Mouse (Mus musculus) layer of hippocampus, adult 6 months (tissue): ENCODE results near the gene Ifit3. TPM values are rescaled to one million over a fixed set of nuclear protein-coding genes. Genes with fewer than 3 reads are reported as not detected.

Experiments
- long read RNA-seq, 2 experiments: library from polyadenylated mRNA; unstranded; transcript quantifications; one replicate each; pipeline ENCODE4 v2.0.0; 2019 to 2020
- polyA plus RNA-seq: library from polyadenylated mRNA; unstranded; fragments of <200 nt; fragmentation: Nextera tagmentation; gene quantifications from 2 replicates; pipeline ENCODE4 v1.2.3, GENCODE M21; 2021

The Ifit3 gene
- polyA plus RNA-seq, result 18.7 and 44.0 TPM in 2 replicates
- long read RNA-seq, experiment 1, transcript Ifit3-201 (2 exons, 1,745 nt), result major isoform, 37 of 43 reads
- long read RNA-seq, experiment 1, partial matches to known transcripts, result 2 of 43 reads
- long read RNA-seq, experiment 1, other reads (novel, unspliced or antisense), result 4 of 43 reads
- long read RNA-seq, experiment 2, transcript Ifit3-201 (2 exons, 1,745 nt), result major isoform, 104 of 115 reads
- long read RNA-seq, experiment 2, partial matches to known transcripts, result 3 of 115 reads
- long read RNA-seq, experiment 2, other reads (novel, unspliced or antisense), result 8 of 115 reads

GRCm38 (mm10) chr19:34583126-34583766 is at the start of gene Ifit3:
Ifit3 (plus strand) TSS chr19:34583531.

GRCm38 (mm10) chr19:34550534-34551223 is 32.7 kb upstream of the Ifit3 start, which contains the start of gene Ifit2:
Ifit2 (plus strand) TSS chr19:34550694.

GRCm38 (mm10) chr19:34601888-34602287 is 18.6 kb downstream of the Ifit3 start, which contains the start of gene Ifit1bl1:
Ifit1bl1 (minus strand) TSS chr19:34601956.

GRCm38 (mm10) chr19:34607237-34608051 is 24.1 kb downstream of the Ifit3 start, which contains the start of gene Ifit3b:
Ifit3b (plus strand) TSS chr19:34607970.

Other genes starting within 250 kb of the Ifit3 start
- 0.40 and 0.56 TPM in 2 replicates for gene Ch25h, start 108.4 kb upstream of the Ifit3 start, polyA plus RNA-seq
- 13.3 and 14.4 TPM in 2 replicates for gene Lipa, start 56.1 kb upstream of the Ifit3 start, polyA plus RNA-seq
- gene Ifit2, start 32.8 kb upstream of the Ifit3 start, polyA plus RNA-seq, result 1.6 and 4.5 TPM in 2 replicates
- 1.9 TPM in 2 replicates for gene Ifit1bl1, start 18.4 kb downstream of the Ifit3 start, polyA plus RNA-seq
- 5.8 and 14.4 TPM in 2 replicates for gene Ifit3b, start 24.4 kb downstream of the Ifit3 start, polyA plus RNA-seq
- gene Ifit1bl2, start 57.2 kb downstream of the Ifit3 start, polyA plus RNA-seq, result 0.26 and 0.46 TPM in 2 replicates
- gene Ifit1, start 57.3 kb downstream of the Ifit3 start, polyA plus RNA-seq, result 2.6 and 5.3 TPM in 2 replicates
- 0.74 and 1.8 TPM in 2 replicates for gene Slc16a12, start 163.8 kb downstream of the Ifit3 start, polyA plus RNA-seq